Mouse (Mus musculus) layer of hippocampus, adult 8-10 months (tissue): ENCODE measurements around the gene Asic3. TPM values are rescaled to one million over a fixed set of nuclear protein-coding genes. Genes with fewer than 3 reads are reported as not detected.

Experiments used
- DNase-seq, 2 experiments: peaks; one replicate each; pipeline ENCODE4 v3.0.0; 2022; ENCODE audit warnings: low spot score in 2 of 2
- total RNA-seq, 4 experiments: library from RNA; stranded (reverse); gene quantifications; 2 replicates each; pipeline ENCODE4 v1.2.4; 2022

Gene Asic3
- total RNA-seq: under 1 TPM in 3 of 4 experiments, not detected in 1; 0.43 to 0.48 (median 0.45) TPM

DNA sequence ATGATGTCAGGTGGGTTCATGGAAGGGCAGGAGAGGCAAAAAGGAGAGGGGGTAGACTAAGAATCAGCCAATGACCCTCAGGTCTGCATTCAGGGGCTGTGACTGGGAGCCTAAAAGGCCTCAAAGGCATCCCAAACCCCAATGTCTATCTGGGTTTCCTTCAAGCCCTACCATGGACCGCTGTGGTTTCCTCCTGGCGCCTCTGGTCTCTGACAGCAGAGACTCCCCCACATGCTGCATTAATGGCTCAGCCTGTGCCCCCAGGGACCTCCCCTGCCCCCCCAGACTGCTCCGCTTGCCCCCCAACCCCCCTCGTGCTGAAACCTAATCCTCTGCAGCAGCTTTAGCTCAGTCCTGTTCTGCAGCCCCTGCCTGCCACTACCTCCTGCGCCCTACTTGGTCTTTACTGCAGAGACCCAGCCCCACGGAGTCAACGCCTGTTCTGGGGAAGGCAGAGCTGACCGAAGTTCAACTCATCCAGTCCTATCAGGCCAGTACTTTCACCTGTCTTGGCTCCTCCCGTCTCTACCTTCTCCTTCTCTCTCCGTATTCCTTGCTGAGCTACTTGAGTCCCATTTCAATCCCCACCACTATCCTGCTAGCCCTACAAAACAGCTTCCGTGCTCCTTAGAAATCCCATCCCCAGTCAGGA is at the start of gene Asic3:
Asic3 (plus strand) TSS at position 351 of the 652 bp plus-strand sequence.
- DNase-seq: no peak

DNA sequence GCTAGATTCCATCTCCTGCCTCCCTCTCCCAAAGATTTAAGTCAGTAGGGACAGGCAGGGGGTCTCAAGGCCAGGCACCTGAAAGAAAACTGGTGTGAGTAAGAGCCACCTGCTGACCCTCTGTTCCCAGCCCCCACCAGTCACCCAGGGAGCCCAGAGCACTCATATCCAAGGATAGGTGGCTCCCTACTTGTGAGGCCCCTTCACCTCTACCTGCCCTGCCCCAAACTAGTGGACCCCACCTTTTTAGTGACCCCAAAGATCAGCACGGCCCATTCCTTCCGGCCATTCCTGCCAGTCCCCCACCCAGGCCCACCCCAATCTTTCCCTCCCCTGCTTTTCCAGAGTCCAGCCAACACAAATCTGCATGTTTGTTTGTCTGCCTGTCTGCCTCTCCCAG is 49.7 kb upstream of the Asic3 start:
- no peak for DNase-seq

GRCm38 (mm10) chr5:24364061-24364460 is 49.1 kb upstream of the Asic3 start:
- DNase-seq: no peak

DNA sequence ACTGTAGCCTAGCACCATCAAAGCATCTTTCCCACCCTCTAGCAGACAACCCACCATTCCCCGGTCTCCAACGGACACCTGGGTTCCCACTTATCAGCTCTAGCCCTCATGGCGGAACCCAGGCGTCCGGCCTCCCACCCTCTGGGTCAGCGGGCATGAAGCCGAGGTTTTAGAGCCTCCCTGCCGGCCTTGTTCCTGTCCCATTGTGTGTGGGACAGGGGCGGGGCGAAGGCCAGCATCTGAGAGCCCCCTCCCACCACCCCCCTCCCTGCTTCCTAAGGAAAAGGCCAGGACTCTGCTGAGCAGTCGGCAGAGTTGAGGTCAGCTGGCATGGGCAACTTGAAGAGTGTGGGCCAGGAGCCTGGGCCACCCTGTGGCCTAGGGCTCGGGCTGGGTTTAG is 48.7 kb upstream of the Asic3 start, which contains the start of gene Nos3:
Nos3 (plus strand) TSS at position 303 of the 400 bp plus-strand sequence.
- no peak for DNase-seq

GRCm38 (mm10) chr5:24364963-24365362 is 48.2 kb upstream of the Asic3 start:
- no peak for DNase-seq

GRCm38 (mm10) chr5:24365528-24365927 is 47.7 kb upstream of the Asic3 start:
- DNase-seq: no peak

DNA sequence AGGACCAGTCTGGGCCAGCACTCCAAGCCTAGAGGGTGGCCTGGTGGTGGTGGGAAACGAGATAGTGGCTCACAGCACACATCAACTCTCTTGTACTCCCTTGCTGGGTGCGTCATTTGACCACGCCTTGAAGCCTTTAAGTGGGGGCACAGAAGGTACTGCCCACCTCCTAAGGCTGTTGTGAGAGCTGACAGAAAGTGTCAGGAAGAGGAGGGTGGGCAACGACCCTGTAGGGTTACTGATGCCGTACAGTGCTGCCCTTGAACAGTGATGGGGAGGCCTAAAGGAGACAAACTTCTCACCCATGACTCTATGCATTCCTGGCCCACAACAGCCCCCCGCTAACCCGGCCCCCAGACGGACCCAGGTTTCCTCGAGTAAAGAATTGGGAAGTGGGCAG is 46.8 kb upstream of the Asic3 start:
- DNase-seq: no peak

DNA sequence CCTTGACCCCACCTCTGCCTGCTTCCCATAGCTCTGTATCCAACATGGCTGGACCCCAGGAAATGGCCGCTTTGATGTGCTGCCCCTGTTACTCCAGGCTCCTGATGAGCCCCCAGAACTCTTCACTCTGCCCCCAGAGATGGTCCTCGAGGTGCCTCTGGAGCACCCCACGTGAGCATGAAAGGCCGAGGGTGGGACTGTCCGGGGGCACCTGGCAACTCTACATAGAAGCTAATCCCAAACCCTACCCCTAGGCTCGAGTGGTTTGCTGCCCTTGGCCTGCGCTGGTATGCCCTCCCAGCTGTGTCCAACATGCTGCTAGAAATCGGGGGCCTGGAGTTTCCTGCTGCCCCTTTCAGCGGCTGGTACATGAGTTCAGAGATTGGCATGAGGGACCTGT is 43.4 kb upstream of the Asic3 start:
- no peak for DNase-seq

DNA sequence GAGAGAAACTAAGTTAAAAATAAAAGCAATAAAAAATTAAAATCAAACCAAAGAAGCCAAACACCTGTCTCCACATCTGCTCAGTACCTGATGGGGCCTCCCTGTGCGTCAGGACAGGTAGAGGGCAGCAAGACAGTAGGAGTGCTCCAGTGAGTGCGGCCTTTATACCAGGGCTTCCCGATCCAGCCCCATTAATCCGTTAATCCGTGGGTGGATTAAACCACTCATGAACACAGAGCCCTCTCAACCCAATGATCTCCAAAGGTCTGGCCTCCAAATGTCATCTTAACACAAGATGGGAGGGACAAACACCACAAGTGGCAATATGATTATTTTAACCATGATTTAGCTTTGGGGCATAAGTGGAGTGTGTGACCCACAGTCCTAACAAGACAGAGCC is 39.4 kb upstream of the Asic3 start:
- DNase-seq: no peak

- DNase-seq: no peak
Measured at GRCm38 (mm10) chr5:24374216-24374615, 39.0 kb upstream of the Asic3 start.

- no peak for DNase-seq
Measured at GRCm38 (mm10) chr5:24374666-24375328, 38.4 kb upstream of the Asic3 start.

DNA sequence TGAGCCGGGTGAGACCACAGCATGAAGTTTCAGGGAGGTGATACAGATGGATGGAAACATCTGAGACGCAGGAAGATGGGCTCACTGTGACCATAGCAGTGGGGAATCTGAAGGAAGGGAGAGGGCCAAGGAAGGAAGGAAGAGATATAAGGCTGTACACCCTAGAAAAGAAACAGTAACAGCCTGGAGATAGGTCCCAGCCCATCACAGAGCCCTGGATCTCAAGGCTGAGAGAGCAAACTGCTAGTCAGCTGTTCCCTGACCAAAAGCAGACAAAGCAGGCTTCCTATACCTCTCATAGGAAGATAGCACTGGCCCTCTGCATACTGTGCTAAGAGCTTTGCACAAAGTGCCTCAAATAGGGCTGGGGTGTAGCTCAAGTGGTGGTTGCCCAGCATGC is 34.5 kb upstream of the Asic3 start:
- no peak for DNase-seq

- no peak for DNase-seq
Measured at GRCm38 (mm10) chr5:24379501-24379900, 33.7 kb upstream of the Asic3 start.

GRCm38 (mm10) chr5:24380499-24380898 is 32.7 kb upstream of the Asic3 start:
- DNase-seq: no peak

DNA sequence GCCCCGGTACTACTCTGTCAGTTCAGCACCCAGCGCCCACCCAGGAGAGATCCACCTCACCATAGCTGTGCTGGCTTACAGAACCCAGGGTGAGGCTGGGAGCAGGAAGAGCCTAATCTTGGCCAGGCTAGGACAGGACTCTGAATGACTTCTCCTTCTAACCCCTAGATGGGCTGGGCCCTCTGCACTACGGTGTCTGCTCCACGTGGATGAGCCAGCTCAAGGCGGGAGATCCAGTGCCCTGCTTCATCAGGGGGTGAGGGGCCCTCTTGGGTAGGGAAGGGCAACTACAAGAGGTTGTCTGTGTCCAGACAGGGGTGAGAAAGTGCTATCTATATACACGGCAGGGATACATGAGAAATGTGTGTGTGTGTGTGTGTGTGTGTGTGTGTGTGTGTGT is 31.7 kb upstream of the Asic3 start:
- no peak for DNase-seq

DNA sequence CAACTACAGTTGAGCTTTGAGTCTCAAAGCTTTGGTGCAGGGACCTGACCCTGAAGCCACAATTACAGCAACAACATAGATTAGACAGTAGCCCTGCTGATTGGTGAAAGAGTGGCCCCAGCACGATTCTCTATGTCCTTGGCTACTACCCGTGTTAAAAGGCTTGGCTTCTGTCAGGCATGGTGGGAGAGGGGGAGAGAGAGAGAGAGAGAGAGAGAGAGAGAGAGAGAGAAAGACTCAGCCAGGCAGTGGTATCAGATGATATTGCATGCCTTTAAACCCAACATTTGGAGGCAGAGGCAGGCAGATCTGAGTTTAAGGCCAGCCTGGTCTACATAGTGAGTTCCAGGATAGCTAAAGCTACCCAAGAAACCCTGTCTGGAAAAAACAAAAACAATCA is 31.2 kb upstream of the Asic3 start:
- no peak for DNase-seq

GRCm38 (mm10) chr5:24383026-24383859 is 29.9 kb upstream of the Asic3 start:
- DNase-seq: peak; percentile 90 to 92

DNA sequence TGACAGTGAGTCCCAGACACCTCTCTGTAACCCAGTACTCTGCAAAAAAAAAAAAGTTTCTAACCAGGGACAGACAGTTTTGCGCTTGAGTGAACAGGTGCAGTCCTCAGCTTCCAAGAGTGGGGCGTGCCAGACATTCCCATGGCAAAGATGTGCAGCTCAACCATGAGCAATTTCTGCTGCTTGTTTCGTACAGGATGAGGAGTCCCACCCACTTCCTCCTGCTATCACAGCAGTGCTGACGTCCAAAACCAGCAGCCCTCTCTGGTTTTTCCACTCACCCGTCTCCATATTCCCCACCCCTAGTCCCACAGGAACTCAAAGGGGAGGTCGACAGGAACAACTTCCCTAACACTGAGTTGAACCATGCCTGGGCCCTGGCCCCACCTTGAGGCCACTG is 28.8 kb upstream of the Asic3 start:
- DNase-seq: peak in 1 of 2 experiments; percentile 51

GRCm38 (mm10) chr5:24385374-24385773 is 27.8 kb upstream of the Asic3 start:
- DNase-seq: no peak

GRCm38 (mm10) chr5:24385887-24386550 is 27.2 kb upstream of the Asic3 start:
- DNase-seq: no peak
